Mouse (Mus musculus) mouse trophoblast stem cell (cell line): ENCODE data around the gene Olfr1449.
"Not testable (repeated sequence)": the region's sequence is repeated elsewhere in the genome, so short reads cannot be mapped to it uniquely, and the experiment has no call there.

ENCODE experiments used
- in situ Hi-C, 2 experiments: fragments of 300-500 bp; cut with MseI, MboI; formaldehyde crosslinking; loops; 2 replicates in 1 of 2; 3 replicates in 1 of 2; pipeline ENCODE4 v1.15.1; 2025

Olfr1449 gene

DNA sequence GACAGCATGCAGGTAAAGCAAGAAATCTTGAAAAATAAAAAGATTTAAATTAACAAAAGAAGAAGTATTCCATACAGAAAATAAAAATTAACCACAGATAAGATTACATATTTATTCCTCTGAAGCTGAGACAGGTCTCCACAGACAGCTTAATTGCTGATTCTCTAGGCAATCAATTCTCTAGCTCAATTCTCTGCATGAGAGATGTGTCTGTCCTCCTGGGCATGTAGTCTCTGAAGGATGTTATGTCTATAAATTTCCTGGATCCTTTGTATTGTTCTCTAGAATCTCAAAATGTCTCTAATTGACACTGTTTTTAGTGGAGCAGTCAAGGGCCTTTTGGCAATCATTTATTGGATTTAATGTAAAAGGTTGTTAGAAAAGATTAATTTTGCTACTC, at the start of gene Olfr1449:
Olfr1449 (plus strand) TSS at position 301 of the 400 bp plus-strand sequence.
- in situ Hi-C loops, result no loop called here

DNA sequence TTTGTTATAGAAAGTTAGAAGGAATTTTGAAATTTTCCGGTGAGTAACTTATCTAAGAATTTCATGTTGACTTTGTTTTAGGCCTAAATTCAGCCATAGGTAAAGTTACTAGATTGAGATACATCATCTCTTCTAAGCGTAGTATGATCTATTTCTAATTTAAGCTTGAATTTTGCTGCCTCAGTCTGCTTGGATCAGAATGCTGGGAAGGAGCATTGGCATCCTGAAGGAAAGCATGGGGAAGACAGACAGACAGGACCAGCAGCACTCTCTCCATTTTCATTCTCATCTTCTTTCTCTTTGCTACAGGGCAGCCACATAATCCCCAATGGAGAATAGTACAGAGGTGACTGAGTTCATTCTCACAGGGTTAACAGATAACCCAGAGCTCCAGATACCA, 47.1 kb upstream of the Olfr1449 start, which contains the start of gene Olfr1445:
Olfr1445 (plus strand) TSS at position 301 of the 400 bp plus-strand sequence.
- in situ Hi-C loops, result no loop called here

DNA sequence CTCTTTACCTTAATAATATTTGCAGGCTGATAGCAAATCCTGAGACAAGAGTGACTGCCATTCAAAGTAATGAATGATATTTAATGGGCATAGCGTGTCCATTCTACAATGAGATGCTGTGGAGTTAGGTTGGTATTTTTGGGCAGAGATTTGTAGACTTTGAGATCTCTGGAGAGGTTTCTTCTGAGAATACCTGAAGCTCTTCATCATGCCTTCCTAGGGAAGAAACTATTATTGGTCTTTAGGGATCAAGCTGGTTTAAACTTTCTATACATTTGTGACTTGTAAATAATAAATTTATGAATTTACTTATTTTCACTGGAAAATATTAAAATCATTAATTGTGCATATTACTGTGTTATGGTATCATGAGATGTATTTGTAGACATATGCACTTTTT, 37.2 kb upstream of the Olfr1449 start, which contains the start of gene Olfr1446:
Olfr1446 (minus strand) TSS at position 101 of the 400 bp plus-strand sequence.
- in situ Hi-C loops, result no loop called here

DNA sequence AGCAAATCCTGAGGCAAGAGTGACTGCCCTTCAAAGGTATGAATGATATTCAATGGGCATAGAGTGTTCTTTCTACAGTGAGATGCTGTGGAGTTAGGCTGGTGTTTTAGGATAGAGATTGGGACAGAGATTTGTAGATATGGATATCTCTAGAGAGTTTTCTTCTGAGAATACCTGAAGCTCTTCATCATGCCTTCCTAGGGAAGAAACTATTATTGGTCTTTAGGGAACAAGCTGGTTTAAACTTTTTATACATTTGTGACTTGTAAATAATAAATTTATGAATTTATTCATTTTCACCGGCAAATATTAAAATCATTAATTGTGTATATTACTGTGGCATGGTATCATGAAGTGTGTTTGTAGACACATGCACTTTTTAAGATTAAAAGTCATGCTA, 27.0 kb upstream of the Olfr1449 start, which contains the start of gene Olfr1447:
Olfr1447 (minus strand) TSS at position 101 of the 400 bp plus-strand sequence.
- in situ Hi-C loops, result no loop called here

DNA sequence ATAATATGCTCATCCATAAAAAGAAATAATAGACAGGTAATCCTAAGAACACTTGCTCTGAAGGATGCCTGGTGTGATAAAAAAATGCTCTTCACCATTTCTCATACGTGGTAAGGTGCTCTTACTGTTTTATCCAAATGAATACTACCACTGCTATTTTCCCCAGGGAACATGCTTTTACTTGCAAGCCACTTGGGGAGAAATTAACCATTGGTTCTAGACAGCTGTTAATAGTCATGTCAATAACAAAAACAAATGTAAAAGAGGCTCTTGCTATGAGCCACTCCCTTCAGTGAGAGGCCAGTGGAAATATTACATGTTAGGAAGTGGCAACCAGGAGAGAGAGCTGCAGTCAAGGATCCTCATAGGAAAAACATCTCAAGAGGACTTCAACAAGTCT, 6.3 kb upstream of the Olfr1449 start, which contains the start of gene Olfr1448:
Olfr1448 (minus strand) TSS at position 101 of the 400 bp plus-strand sequence.
- in situ Hi-C loops, result no loop called here

DNA sequence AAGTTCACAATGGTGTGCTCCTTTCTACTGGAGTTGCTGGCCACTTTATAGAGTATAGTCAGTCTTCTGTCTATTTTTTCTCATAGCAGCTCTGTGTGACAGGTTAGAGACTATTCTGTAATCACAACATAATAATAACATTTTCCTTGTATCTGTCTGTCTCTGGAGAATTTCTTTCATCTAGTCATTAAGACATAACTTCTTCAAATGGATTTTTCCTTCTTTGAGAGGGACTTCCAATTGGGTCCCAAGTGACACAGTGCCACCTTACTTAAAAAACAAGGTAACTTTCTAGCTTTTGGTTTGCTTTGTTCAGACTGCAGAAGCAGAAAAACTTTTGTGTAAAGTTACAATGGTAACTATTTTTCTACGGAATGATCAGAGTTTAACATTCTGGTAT, 19.3 kb downstream of the Olfr1449 start, which contains the start of gene Olfr1450:
Olfr1450 (plus strand) TSS at position 301 of the 400 bp plus-strand sequence.
- in situ Hi-C loops, result no loop called here

DNA sequence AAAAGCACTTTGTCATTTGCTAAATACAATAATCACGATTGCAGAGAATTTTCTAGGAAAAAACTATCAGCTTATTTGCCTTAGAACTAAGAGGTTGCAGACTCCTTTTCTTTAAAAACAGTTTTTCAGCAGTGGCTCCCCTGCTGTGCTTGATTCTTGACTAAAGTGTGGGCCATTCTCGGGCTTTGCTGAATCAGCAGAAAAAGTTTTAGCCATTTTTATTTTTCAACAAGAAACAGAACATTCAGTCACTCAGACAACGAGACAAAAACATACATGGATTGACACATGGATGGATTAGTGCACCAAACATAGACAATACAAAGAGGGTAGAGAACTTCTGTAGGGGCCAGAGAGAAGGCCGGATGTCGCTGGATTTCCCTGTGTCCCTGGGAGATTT, 39.4 kb downstream of the Olfr1449 start:
- in situ Hi-C loops, result not testable (repeated sequence)
